9 mouse cellular contexts compared by ENCODE assay signal in the genomic region with DNA sequence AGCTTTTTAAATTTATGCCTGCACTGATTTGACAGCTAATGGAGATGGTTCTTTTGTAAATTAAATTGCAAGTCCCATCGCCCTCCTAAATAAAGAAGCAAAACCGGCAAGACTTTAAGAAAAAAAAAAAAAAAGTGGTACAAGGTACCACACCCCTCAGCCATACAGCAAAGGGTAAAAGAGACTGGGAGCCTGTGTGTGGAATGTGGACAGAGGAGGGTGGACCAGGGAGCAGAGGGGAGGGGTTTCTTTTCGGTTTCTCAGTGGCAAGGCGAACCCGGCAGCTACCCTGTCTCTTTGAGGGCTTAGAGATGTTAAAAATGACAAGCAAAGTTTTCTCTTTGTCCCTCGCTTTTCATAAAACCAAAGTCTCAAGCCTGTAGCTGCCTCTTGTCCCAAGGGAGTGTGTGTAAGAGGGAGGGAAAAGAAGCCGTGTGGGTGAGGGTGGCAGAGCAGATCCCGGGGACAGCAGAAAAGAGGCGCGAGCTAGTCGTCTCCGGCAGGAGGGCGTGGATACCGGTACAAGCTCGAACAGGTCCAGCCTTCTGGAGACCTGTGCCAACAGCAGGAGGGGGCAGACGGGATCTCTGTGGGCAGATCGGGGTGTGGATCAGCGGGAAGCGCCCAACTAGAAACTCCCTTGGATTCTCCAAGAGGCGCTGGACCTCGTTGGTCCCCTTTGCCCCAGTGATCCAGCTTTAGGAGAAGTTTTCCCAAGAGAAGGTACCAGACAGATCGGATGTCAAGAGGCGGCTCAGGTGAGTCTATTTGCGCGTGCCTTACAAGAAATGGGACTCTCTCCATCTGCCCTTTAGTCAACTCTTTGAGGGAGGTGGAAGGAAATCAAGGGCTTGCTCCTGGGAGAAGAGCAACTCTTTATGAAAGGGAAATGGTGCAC. TPM values are rescaled to one million over a fixed set of nuclear protein-coding genes. Genes with fewer than 3 reads are reported as not detected.
DNase-seq lines count a peak whose midpoint lies in the region; ATAC-seq and TF ChIP-seq lines count a peak whose summit lies in the region.
"Had no signal": no experiment of that assay in that cellular context is flagged by ENCODE, and none has a peak within 500 bp of the region (broad histone marks: within the 10 kb centered on the region; RNA-seq: fewer than 3 reads in every experiment).

TSS of gene Chl1 (plus strand) at position 195 of the 898 bp plus-strand sequence.

- TF ChIP-seq EP300 in heart, postnatal 0 days (IDR thresholded peaks at IDR 0.05; ENCODE audit: low read depth): no peak

- H3K4me1 ChIP-seq in heart, postnatal 0 days (ENCODE audit: control insufficient read depth, insufficient read depth): no peaks in the 10 kb centered on the region
- peaks cover 6% of the 10 kb centered on the region; the same call in 1 of the 2 replicates for H3K4me1 ChIP-seq in forebrain, embryonic 14.5 days (ENCODE audit: control insufficient read depth, insufficient read depth, low read length)
- H3K4me1 ChIP-seq in kidney, postnatal 0 days (replicated peaks; ENCODE audit: insufficient read depth, low read length): no peaks in the 10 kb centered on the region
- no peaks in the 10 kb centered on the region for H3K4me1 ChIP-seq in liver, embryonic 16.5 days (ENCODE audit: control insufficient read depth, low read depth, low read length)

- H3K27ac ChIP-seq in heart, postnatal 0 days (ENCODE audit: low read depth): no peak within 1 kb of the TSS
- peak within 1 kb of the TSS; percentile 90 for H3K27ac ChIP-seq in forebrain, embryonic 14.5 days (ENCODE audit: low read depth, low read length)
- no peak within 1 kb of the TSS for H3K27ac ChIP-seq in kidney, postnatal 0 days
- H3K27ac ChIP-seq in liver, embryonic 16.5 days (ENCODE audit: low read length): no peak within 1 kb of the TSS
- H3K27ac ChIP-seq: macrophage had no signal

- no peaks in the 10 kb centered on the region for H3K9me3 ChIP-seq in heart, postnatal 0 days (replicated peaks; ENCODE audit: control insufficient read depth, low read length)
- H3K9me3 ChIP-seq in forebrain, embryonic 14.5 days (replicated peaks; ENCODE audit: control insufficient read depth, low read length): no peaks in the 10 kb centered on the region
- no peaks in the 10 kb centered on the region for H3K9me3 ChIP-seq in kidney, postnatal 0 days (replicated peaks; ENCODE audit: low read length)
- no peaks in the 10 kb centered on the region for H3K9me3 ChIP-seq in liver, embryonic 16.5 days (replicated peaks; ENCODE audit: control insufficient read depth, low read length)

- ATAC-seq in heart, postnatal 0 days (ENCODE audit: insufficient read depth, low read depth): no peak
- peak; percentile 10; the same call in 1 of the 2 replicates for ATAC-seq in forebrain, embryonic 14.5 days
- ATAC-seq in kidney, postnatal 0 days (replicated peaks; ENCODE audit: low FRiP score, low read depth): no peak
- no peak for ATAC-seq in liver, embryonic 16.5 days (ENCODE audit: low read depth)
- ATAC-seq in activated CD4-positive, CD25-positive, alpha-beta regulatory T cell, adult 4 months: no peak

- WGBS in heart, postnatal 0 days: 3% methylated on average over 25 of the region's 25 CpGs
- 1% methylated on average over 25 of the region's 25 CpGs for WGBS in forebrain, embryonic 14.5 days
- 3% methylated on average over 25 of the region's 25 CpGs for WGBS in kidney, postnatal 0 days
- 3% methylated on average over 25 of the region's 25 CpGs for WGBS in liver, embryonic 16.5 days (ENCODE audit: insufficient replicate concordance)

- H3K27me3 ChIP-seq in heart, postnatal 0 days (ENCODE audit: control insufficient read depth, insufficient read depth, low read length): peaks cover 39% of the 10 kb centered on the region
- H3K27me3 ChIP-seq in forebrain, embryonic 14.5 days (replicated peaks; ENCODE audit: control insufficient read depth, insufficient read depth, low read length): no peaks in the 10 kb centered on the region
- peaks cover 25% of the 10 kb centered on the region for H3K27me3 ChIP-seq in kidney, postnatal 0 days (ENCODE audit: insufficient read depth, low read length)
- peaks cover 20% of the 10 kb centered on the region for H3K27me3 ChIP-seq in liver, embryonic 16.5 days (ENCODE audit: control insufficient read depth, insufficient read depth, low read depth, low read length)

- DNase-seq in heart, postnatal 0 days (ENCODE audit: low spot score): no peak
- DNase-seq in heart, adult 11 months: no peak
- DNase-seq in cerebellum, adult 11 months: peak; percentile 69
- peak; percentile 53 for DNase-seq in forebrain, embryonic 14.5 days (ENCODE audit: low spot score)
- peak; percentile 31 for DNase-seq in kidney, postnatal 0 days (ENCODE audit: low spot score)
- DNase-seq in right cerebral cortex, postnatal 4 days: peak; percentile 58

- no peaks in the 10 kb centered on the region for H3K36me3 ChIP-seq in heart, postnatal 0 days (replicated peaks; ENCODE audit: control insufficient read depth, insufficient read depth, low read length)
- no peaks in the 10 kb centered on the region for H3K36me3 ChIP-seq in forebrain, embryonic 14.5 days (ENCODE audit: control insufficient read depth, insufficient read depth, low read length)
- H3K36me3 ChIP-seq in kidney, postnatal 0 days (ENCODE audit: insufficient read depth, low read length): no peaks in the 10 kb centered on the region
- H3K36me3 ChIP-seq in liver, embryonic 16.5 days (ENCODE audit: control insufficient read depth, insufficient read depth): no peaks in the 10 kb centered on the region

- no peak within 1 kb of the TSS for H3K9ac ChIP-seq in heart, postnatal 0 days (replicated peaks; ENCODE audit: low read depth, low read length)
- peak within 1 kb of the TSS; percentile 66 for H3K9ac ChIP-seq in forebrain, embryonic 14.5 days (ENCODE audit: low read length)
- H3K9ac ChIP-seq in kidney, postnatal 0 days (ENCODE audit: low read depth, low read length): no peak within 1 kb of the TSS
- no peak within 1 kb of the TSS for H3K9ac ChIP-seq in liver, embryonic 16.5 days (ENCODE audit: low read depth, low read length)

- peak within 1 kb of the TSS; percentile 49 for H3K4me2 ChIP-seq in heart, postnatal 0 days (ENCODE audit: low read depth, low read length)
- H3K4me2 ChIP-seq in forebrain, embryonic 14.5 days (ENCODE audit: low read length): peak within 1 kb of the TSS; percentile 53
- H3K4me2 ChIP-seq in kidney, postnatal 0 days (ENCODE audit: low read length): peak within 1 kb of the TSS; percentile 48
- peak within 1 kb of the TSS; percentile 13; the same call in 1 of the 2 replicates for H3K4me2 ChIP-seq in liver, embryonic 16.5 days (ENCODE audit: low read depth, low read length)

- TF ChIP-seq CTCF in heart, postnatal 0 days (IDR thresholded peaks at IDR 0.05; ENCODE audit: low read depth): no peak
- TF ChIP-seq CTCF in kidney, postnatal 0 days (IDR thresholded peaks at IDR 0.05; ENCODE audit: low read depth): no peak

- peak within 1 kb of the TSS; percentile 25 for H3K4me3 ChIP-seq in heart, postnatal 0 days (ENCODE audit: low read depth, low read length)
- peak within 1 kb of the TSS; percentile 40 for H3K4me3 ChIP-seq in forebrain, embryonic 14.5 days (ENCODE audit: low read depth, low read length)
- peak within 1 kb of the TSS; percentile 29 for H3K4me3 ChIP-seq in kidney, postnatal 0 days (replicated peaks; ENCODE audit: low read depth, low read length)
- no peak within 1 kb of the TSS for H3K4me3 ChIP-seq in liver, embryonic 16.5 days (ENCODE audit: low read depth, low read length)

RNA-seq across cellular contexts. Expression of gene Chl1, which starts in this region (rescaled TPM):
- total RNA-seq in heart, postnatal 0 days (2014; rRNA removed; ENCODE audit: low replicate concordance): 1.2 and 3.2 TPM in 2 replicates
- polyA plus RNA-seq in heart, postnatal 0 days (2015; fragmentation: Nextera tagmentation; extraction: Ambion mirVana): 0.12 TPM in 1 of 2 replicates, not detected in the other
- polyA plus RNA-seq in forebrain, embryonic 14.5 days (2014; fragmentation: Nextera tagmentation; extraction: Ambion mirVana): 77.0 and 111 TPM in 2 replicates
- polyA plus RNA-seq in kidney, postnatal 0 days (2015; fragmentation: Nextera tagmentation; extraction: Ambion mirVana): 0.13 and 0.22 TPM in 2 replicates
- polyA plus RNA-seq in liver, embryonic 16.5 days (2015; fragmentation: Nextera tagmentation; extraction: Ambion mirVana): 0.02 TPM in 1 of 2 replicates, not detected in the other
- polyA plus RNA-seq in activated CD4-positive, CD25-positive, alpha-beta regulatory T cell, adult 4 months (2017; shearing (Covaris generic)): not detected
- polyA plus RNA-seq: macrophage had no signal

Comparison
In these comparisons a context has a peak if more than half of its experiments do, and no peak if none do; other contexts are left out.
1. RNA of gene Chl1 (polyA plus RNA-seq): 77.0 to 111 TPM in forebrain, embryonic 14.5 days; 0.13 to 0.22 TPM in kidney, postnatal 0 days, 0.02 TPM in liver, embryonic 16.5 days, 0.12 TPM in heart, postnatal 0 days and not detected in activated CD4-positive, CD25-positive, alpha-beta regulatory T cell, adult 4 months; every median in the first group is over 10 times any median in the second.
2. Peak in DNase-seq, H3K4me3 ChIP-seq and H3K4me2 ChIP-seq in kidney, postnatal 0 days; RNA of the gene not detected or under 1 TPM.
3. DNase-seq: peak in cerebellum, adult 11 months (single experiment), forebrain, embryonic 14.5 days (single experiment) and right cerebral cortex, postnatal 4 days (single experiment); none in heart, postnatal 0 days (single experiment) and heart, adult 11 months (single experiment).
4. Peak in every context shown above with its lines, with median percentiles within 50 percentile points of each other: H3K4me2 ChIP-seq.